Mouse (Mus musculus): ENCODE measurements at regions not wholly inside any gene's neighbourhood (a gene's known extent, or its start where the extent isn't known, plus 50 kb on each side); places are given as distances from the start of the nearest gene placed in this dataset.
"Not testable (repeated sequence)": the region's sequence is repeated elsewhere in the genome, so short reads cannot be mapped to it uniquely, and the experiment has no call there.

GRCm38 (mm10) chr17:83977725-83978124, 130.0 kb upstream of the Haao start:
- in situ Hi-C loops (cut with MboI; ENCODE audit: unreplicated experiment in 2 of 2), result loop anchor here in 1 of 2 experiments (5.0 kb wide), 1 partner anchor 505 kb away; no protein-coding TSS in a partner anchor

GRCm38 (mm10) chr17:83975813-83976212, 128.1 kb upstream of the Haao start:
- in situ Hi-C loops (cut with MboI; ENCODE audit: unreplicated experiment in 2 of 2), result loop anchor here in 1 of 2 experiments (5.0 kb wide), 1 partner anchor 506 kb away; no protein-coding TSS in a partner anchor

DNA sequence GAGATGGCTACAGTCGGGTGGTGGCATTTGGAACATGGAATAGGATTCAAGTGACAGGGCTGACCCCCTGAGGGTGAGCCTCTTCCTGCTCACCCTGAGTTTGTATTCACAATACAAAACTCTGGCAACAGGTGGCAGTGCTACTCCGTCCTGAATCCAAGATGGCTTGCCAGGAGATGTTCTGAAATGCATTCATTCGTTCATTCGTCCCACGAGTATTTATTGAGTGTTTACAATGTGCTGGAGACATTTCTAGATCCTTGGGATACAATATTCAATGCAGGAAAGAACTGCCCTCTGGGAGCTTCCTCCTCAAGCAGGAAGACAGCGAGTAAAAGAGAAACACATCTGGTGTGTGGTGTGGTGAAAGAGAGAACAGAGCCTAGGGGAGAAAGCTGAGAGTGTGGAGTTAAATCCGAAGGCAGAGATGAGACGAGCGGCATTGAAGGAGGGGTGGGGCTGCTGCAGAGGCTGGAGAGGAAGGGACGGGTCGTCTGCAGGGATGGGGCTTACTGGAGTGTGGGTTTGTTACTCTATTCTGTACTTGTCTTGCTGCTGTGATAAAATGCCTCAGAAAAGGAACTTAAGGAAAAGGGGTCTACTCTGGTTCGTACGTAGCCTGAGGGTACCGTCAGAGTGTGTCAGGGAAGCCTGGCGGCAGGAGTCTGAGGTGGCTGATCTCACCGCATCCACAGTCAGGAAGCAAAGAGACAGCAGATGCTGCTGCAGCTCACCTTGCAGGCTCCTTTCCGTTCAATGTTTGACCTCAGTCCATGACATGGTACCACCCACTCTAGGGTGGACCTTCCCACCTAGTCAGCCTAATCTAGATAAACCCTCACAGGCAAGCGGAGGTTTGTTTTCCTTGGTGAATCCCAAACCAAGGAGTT, 125.9 kb upstream of the Haao start:
- in situ Hi-C loops (cut with MboI; ENCODE audit: unreplicated experiment in 2 of 2), result no loop called here

DNA sequence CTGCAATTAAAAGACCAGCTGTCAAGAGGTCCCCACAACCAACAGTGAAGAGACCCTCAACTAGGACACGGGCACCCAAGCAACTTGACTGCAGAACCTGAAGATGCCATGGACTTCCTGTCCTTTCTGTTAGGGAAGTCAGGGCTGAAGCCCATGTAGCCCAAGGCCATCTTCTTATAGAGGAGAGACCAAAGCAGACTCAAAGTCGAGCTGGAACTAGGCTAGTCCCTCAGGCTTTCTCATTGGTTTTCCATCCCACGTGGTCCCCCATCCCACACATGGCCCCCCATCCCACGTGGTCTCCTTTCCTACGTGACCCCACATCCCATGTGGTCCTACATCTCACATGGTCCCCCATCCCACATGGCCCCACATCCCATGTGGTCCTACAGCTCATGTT, 125.1 kb upstream of the Haao start:
- in situ Hi-C loops (cut with MboI; ENCODE audit: unreplicated experiment in 2 of 2), result no loop called here

- in situ Hi-C loops (cut with MboI; ENCODE audit: unreplicated experiment in 2 of 2), result no loop called here
Observed at GRCm38 (mm10) chr17:83972470-83972869, 124.7 kb upstream of the Haao start.

DNA sequence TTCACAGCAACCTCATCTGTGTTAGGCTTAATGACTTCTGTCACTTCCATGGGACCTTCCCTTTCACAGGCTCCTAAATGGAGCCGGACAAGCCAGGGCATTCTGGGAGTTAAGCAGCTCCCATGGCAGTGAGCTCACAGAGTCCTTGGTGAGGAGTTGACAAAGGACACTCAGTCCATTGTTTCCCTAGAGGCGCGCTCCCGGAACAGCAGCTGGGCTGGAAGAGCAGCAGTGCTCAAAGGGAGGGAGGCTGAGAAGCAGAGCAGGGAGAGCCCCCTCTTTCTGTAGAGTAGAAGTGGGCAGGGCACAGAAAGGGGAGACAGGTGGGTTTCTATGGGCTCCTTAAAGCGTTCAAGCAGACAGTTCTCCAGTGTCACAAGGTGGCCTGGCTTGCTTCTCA, 124.3 kb upstream of the Haao start:
- in situ Hi-C loops (cut with MboI; ENCODE audit: unreplicated experiment in 2 of 2), result no loop called here

DNA sequence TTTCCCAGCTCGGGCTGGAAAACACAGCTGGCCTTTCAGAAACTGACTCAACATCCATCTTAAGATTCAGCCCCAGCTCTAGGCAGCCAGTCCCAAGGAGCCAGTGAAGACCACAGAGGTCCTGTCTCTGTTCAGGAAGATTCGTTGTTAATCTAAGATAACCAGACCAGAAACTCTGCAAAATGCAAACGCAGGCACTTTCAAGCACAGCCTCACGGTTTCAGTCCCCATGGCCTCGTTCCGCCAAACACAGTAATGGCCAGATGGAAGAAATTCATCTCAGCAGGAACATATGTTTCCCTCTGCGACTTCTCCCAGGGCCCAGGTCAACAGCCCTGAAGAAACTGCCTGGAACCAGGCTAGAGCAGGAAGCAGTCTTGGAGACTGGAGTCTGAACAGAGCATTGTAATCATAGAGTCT, 121.7 kb upstream of the Haao start:
- in situ Hi-C loops (cut with MboI; ENCODE audit: unreplicated experiment in 2 of 2), result no loop called here

DNA sequence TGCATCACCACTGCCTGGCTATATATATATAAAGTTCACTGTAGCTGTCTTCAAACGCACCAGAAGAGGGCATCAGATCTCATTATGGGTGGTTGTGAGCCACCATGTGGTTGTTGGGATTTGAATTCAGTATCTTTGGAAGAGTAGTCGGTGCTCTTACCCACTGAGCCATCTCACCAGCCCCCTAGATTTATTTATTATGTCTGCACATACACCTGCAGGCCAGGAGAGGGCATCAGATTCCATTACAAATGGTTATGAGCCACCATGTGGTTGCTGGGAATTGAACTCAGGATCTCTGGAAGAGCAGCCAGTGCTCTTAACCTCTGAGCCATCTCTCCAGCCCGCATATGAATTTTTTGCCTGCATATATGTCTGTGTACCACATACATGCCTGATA, 120.4 kb upstream of the Haao start:
- in situ Hi-C loops (cut with MboI; ENCODE audit: unreplicated experiment in 2 of 2), result not testable (repeated sequence)

- in situ Hi-C loops (cut with MboI; ENCODE audit: unreplicated experiment in 2 of 2), result no loop called here
Observed at GRCm38 (mm10) chr17:83967007-83967406, 119.2 kb upstream of the Haao start.

GRCm38 (mm10) chr17:83964454-83965211, 116.9 kb upstream of the Haao start:
- in situ Hi-C loops (cut with MboI; ENCODE audit: unreplicated experiment in 2 of 2), result no loop called here

DNA sequence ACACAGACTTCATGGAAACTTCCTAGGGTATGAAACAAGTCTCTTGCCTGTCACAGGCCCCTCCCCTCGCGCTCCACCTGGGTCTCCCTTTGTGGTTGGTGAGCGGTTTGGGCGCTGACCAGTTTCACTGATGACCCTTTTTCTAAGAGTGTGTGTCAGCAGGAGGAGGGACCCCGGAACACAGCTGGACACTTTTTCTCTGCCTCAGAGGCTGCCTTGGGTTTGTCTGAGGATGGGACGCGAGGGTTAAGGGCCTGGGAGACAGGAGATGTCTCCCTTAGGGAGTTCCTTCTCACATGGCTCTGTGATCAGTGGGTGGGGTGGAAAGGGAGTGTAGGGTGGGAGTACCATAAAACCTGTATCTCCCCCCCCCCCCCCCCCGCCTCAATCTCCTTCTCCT, 115.8 kb upstream of the Haao start:
- in situ Hi-C loops (cut with MboI; ENCODE audit: unreplicated experiment in 2 of 2), result no loop called here

GRCm38 (mm10) chr17:83962841-83963240, 115.1 kb upstream of the Haao start:
- in situ Hi-C loops (cut with MboI; ENCODE audit: unreplicated experiment in 2 of 2), result no loop called here

DNA sequence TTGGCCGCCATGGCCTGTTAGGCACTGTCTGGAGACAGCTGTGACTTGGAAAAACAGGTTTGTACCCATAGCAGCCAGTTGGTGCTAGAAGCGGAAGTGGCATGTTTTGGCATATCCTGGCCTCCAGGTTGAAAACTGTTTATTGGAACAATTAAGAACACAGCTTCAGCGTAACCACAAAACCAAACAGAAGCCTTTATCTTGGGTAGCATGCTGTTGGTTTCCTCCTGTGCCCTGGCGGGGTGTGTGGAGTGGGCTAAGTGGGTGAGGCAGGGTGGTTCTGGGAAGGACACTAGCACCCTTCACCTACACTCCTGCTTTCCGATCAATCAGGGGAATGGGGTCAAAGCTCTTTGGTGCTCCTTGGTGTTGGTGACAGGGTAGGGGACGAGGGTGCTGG, 114.4 kb upstream of the Haao start:
- in situ Hi-C loops (cut with MboI; ENCODE audit: unreplicated experiment in 2 of 2), result no loop called here

DNA sequence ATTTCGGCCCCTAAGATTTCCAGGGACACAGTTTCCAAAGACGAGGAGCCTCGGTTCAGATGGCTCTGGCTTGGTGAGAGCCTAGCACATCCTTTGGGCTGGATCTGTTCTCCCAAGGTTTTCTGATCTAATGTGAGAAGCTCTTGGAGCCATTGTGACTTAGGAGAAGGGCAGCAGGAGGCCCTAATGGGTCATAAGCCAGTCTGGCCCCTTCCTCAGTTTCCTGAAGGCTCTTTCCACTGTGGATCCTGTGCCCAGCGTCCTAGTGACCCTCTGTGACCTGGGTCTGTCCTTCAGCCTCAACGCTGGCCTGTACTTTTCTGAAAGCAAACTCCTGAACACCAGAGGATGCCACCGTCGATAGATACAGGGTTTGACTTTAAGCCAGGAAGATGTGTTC, 113.1 kb upstream of the Haao start:
- in situ Hi-C loops (cut with MboI; ENCODE audit: unreplicated experiment in 2 of 2), result no loop called here

DNA sequence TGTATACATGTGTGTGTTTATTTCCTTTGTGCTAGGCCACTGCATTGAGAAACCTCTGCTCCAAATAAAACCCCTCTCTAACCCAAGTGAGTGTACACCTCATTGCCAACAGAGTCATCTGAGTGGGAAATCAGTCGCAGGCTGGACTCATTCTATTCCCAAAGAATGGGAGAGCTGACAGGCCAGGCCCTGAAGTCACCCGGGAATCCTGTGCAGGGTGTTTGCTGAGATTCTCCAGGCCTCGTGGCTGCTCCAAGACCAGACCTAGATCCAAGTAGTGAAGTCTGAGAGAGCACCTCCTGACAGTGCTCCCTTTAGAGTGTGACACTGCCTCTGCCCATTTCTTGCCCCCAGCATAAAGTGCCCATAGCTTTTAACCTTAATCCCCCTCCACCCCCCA, 112.4 kb upstream of the Haao start:
- in situ Hi-C loops (cut with MboI; ENCODE audit: unreplicated experiment in 2 of 2), result no loop called here

DNA sequence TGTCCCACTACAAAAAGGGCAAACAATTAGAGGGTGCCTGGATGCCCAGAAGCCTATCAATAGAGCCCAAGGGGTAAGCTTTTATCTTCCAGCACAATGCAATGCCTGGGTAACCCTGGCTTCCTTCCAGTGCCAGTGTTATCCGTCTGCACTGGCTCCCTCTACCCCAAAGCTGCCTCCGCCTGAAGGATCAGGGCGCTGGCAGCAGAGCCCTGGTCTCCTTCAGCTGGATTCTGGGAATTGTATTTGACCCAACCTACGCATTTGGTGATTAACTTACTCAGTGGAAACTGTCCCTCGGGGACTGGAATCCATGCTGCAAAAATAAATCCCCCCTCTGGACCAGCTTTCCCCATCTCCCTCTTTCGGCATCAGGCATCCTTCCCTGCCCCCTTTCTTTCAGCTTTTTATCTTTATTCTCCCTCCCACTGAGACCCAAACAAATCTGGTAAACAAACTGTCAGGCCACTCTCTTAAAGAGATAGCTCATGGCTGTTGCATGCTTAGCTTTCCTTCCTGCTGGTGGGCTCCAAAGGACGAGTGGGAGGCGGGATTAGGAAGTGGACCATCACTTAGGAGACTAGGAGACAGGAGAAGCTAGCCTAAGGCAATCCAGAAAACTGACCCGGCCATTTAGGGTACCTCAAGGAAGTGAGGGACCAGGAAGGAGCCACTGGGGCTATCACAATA, 111.5 kb upstream of the Haao start:
- in situ Hi-C loops (cut with MboI; ENCODE audit: unreplicated experiment in 2 of 2), result no loop called here

- in situ Hi-C loops (cut with MboI; ENCODE audit: unreplicated experiment in 2 of 2), result no loop called here
Observed at GRCm38 (mm10) chr17:83958706-83959105, 110.9 kb upstream of the Haao start.

GRCm38 (mm10) chr17:83957661-83958540, 110.1 kb upstream of the Haao start:
- in situ Hi-C loops (cut with MboI; ENCODE audit: unreplicated experiment in 2 of 2), result no loop called here

DNA sequence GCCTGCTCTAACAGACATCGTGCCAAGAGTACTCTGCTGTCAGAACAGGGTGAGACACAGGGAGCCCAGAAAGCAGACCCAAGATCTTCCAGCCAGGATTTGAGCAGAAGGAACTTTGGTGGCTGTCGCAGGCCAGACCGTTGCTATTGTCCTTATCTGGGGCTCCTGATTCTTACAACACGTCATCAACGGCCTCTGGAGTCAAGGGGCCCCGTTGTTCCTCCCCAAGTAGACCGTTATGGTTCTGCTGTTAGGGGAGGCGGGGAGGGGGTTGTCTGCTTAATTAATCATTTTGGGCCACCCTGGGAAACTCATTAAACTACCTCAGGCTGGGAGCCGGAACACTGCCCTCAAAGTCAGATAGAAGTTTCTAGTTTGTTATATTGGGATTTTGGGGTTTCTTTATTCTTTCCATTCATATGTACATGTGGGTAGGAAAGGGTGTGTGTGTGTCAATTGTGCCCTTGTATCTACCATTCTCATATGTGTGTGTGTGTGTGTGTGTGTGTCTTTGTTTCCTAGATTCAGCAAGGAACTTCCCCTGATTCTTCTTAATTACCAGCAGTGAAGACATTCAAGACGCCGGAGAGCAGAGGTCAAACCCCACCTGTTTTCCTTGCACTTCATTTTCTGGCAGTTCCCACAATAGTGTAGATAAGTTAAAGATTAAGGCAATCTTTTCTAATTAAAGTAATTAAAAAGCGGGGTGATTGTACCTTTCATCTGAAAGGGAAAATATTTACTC, 109.2 kb upstream of the Haao start:
- in situ Hi-C loops (cut with MboI; ENCODE audit: unreplicated experiment in 2 of 2), result no loop called here

Data from v-Abl transformed pro-B cells (cell line).